Mouse (Mus musculus): ENCODE measurements around the gene Rinl.

Rinl gene

GRCm38 (mm10) chr7:28781261-28781663, 7.5 kb upstream of the Rinl start:
- DNase-seq: peak; percentile 62 to 64

- no peak for DNase-seq
Measured at GRCm38 (mm10) chr7:28785161-28785560, 3.6 kb upstream of the Rinl start.

DNA sequence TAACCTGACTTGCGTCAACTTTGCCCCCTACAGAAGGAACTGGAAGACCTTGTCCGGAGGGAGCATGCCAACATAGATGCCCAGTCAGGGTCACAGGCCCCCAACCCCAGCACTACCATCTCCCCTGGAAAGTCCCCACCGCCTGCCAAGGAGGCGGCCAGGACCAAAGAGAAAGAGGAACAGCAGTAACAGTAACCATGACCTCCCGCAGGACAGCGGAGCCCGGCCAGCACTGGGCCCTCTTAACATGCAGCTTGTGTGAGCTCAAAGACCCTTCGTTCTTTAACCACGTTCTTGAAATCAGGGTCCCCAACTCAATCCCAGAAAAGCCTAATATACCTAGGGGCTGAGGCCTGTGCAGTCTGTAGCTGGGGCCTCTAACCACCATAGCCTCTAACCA, 885 bp upstream of the Rinl start:
- peak in 1 of 2 experiments; percentile 34 for DNase-seq

DNA sequence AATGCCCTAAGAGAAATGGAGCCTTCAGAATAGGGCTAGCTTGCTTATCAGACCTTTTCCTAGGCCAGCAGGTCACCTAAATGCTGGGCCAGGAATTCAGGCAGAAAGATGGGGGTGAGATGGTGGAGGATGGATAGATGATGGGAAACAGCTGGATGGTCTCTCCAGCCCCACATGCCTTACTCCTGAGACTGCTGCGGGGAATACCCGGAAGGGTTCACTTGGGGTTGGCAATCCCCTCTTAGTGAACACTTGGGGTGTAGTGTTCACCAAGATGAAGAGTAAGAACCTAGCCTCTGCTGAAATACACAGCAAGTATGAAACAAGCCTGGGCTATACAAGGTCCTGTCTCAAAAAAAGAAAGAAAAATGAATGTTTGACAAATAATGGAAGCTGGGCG, 466 bp downstream of the Rinl start:
- DNase-seq: no peak

DNA sequence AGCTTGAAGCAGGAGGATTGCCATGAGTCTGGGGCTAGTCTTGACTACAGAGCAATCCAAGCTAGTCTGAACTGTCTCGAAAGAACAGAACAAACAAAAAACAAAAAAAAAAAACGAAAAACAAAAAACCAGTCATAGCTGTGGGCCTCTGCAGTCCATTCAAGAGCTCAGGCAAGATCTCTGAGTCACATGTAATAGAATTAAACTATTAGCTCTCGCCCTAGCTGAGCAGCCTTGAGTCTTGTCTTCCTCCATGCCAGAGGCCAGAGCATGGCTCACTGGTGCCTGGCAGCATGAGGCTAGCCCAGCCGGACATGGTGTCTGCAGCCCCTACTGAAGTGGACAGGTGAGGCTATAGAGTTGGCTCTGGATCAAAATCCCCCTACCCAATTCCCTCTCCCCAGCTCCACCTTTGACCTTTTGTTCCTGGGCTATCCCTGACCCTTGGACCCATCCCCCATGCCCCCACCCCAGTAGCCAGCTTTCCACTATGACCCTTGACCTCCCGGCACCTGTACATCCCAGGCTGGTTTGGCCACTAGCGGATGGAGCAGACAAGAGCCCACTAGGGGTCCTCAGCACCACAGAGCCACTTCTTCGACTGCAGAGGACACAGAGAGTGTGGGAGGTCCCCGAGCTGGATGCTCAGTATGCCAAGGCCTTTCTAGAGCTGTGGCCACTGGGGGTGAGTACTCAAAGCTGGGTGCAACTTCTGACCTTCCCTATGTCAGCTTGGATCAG, 1.5 kb downstream of the Rinl start:
- DNase-seq: no peak

- no peak for DNase-seq
Measured at GRCm38 (mm10) chr7:28791706-28792105, 2.9 kb downstream of the Rinl start.

- no peak for DNase-seq
Measured at GRCm38 (mm10) chr7:28792391-28793185, 3.8 kb downstream of the Rinl start.

GRCm38 (mm10) chr7:28793834-28794233, 5.1 kb downstream of the Rinl start:
- no peak for DNase-seq

DNA sequence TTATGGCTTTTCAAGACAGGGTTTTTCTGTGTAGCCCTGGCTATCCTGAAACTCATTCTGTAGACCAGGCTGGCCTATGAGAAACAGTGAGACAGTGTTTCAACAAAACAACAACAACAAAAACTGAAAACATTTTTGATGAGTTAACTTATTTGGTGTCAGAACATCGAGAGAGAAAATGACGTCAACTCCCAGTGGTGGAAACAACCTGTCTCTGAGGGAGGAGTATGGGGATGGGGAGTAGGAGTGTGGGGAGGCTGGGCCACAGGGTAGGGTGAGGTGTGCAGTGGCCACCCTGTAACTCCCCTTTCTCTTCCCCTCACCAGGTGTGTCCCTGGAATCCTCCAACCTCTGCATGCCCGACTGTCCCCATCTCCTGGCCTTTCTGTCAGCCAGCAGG, 5.7 kb downstream of the Rinl start:
- DNase-seq: no peak

DNA sequence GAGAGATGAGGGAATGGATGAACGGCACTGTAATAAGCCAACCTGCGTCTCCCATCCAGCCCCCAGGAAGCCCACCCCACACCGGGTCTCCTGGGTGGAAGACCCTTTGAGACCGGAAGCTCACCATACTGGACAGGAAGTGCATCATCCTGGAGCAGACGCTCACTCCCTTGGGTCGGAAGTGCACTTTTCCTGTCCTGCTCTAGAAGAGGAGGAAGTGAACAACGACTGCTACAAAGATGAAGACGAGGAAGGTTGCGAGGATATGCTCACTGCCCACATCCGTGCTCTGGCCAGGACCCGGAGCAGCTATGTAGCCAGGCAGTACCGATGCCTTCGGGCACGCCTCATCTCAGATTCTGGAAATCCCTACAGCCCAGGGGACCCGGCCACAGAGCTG, 7.1 kb downstream of the Rinl start:
- peak in 1 of 2 experiments; percentile 43 for DNase-seq

DNA sequence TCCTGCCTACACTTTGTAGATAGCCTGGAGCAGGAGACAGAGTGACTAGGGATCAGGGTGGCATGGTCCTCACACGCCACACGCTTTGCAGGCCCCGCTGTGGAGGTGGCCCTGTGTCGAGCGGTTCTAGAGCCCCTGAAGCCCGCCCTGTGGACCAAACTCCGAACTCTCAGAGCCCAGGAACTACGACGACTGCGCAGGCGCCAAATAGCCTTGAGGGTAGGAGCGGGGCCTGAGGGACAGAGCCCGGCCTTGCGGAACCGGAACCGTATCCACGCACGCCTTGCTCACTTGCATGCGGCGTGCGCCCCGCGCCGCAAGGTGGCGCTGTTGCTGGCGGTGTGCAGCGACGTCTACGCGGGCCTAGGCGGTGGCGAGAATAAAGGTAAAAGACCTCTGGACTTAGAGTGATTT, 7.8 kb downstream of the Rinl start:
- peak; percentile 74 to 84 for DNase-seq

GRCm38 (mm10) chr7:28799994-28800393, 11.2 kb downstream of the Rinl start:
- no peak for DNase-seq

DNA sequence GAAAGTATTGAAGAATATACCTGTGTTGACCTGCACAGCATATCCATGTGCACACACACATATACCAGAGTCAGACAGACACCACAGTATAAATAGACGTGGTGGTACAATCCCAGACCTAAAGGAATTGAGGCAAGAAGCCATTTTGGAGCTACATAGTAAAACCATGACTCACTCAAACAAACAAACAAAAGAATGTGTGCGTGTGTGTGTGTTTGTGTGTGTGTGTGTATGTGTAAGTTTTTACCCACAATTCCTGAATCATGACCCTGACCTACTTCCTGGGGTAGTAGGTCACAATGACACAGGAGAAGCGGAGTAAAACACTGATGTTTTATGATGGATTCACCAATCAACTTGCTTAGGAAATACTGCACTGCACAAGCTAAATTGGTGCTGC, 12.7 kb downstream of the Rinl start:
- no peak for DNase-seq

GRCm38 (mm10) chr7:28801901-28802670, 13.3 kb downstream of the Rinl start:
- DNase-seq: no peak

DNA sequence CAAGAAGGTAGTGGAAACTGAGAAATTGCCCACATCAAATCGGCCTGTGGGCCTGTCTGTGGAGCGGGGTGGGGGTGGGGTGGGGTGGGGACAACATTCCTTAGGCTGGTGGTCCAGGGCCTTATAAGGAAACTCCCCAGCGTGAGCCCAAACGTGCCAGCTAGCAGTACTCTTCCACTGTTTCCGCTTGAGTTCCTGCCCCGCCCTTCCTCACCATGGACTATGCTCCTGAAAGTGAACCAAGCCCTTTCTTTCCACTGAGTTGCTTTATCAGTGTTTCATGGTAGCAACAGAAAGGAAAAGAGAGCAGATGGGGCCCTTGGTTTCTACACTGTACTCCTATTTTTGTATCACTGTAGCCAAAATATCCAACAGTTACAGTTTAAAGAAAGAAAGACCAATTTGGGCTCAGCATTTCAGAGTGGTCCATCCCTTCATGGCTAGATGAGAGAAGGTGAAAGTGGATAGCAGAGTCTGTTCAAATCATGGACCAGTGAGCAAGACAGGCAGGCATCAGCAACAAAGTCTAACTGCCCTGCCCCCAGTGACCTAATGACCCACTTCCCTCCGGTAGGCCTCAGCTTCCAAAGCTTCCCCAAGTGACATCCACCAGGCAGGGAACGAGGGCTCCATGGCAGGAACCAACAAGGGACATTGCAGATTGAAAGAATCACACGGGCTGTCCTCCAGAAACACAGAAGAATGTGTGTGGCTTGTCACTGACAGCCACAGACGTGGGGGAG, 14.2 kb downstream of the Rinl start:
- DNase-seq: no peak

GRCm38 (mm10) chr7:28803756-28804155, 15.0 kb downstream of the Rinl start:
- no peak for DNase-seq

- no peak for DNase-seq
Measured at GRCm38 (mm10) chr7:28806869-28807268, 18.1 kb downstream of the Rinl start.

DNA sequence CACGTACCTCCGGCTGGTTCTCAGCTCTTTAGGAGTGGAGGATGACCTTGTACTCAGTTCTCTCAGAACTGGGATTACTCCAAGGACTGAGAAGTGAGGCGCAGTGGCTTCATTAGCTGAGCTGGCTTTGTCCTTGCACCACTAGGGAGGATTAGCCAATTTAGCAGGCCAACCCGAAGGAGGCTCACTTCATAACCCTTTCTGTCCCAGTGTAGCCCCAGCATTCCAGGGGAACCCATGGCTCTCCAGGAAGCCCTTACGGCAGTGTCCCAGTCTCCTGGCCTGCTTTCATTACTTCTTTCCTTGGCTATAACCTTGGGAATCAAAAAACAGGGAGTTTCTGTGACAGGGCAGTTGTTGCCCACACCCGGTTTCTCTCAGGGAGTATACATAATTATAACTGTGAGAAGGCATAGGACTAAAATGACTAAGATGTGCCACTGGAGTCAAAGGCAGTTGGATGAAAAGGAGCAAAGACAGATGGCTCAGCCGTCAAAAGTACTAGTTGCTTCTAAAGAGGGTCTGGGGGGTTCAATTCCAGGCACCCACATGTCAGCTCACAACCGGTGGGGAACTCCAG, 19.0 kb downstream of the Rinl start:
- no peak for DNase-seq

- no peak for DNase-seq
Measured at GRCm38 (mm10) chr7:28808221-28808941, 19.6 kb downstream of the Rinl start, which contains the start of gene Hnrnpl. TSS of gene Hnrnpl (plus strand) at chr7:28808541.

GRCm38 (mm10) chr7:28808957-28809393, 20.2 kb downstream of the Rinl start:
- DNase-seq: peak; percentile 91 to 97

GRCm38 (mm10) chr7:28809401-28810089, 20.8 kb downstream of the Rinl start:
- DNase-seq: peak; percentile 54 to 69
